ENCODE assay signal across 7 mouse cellular contexts in the genomic region with DNA sequence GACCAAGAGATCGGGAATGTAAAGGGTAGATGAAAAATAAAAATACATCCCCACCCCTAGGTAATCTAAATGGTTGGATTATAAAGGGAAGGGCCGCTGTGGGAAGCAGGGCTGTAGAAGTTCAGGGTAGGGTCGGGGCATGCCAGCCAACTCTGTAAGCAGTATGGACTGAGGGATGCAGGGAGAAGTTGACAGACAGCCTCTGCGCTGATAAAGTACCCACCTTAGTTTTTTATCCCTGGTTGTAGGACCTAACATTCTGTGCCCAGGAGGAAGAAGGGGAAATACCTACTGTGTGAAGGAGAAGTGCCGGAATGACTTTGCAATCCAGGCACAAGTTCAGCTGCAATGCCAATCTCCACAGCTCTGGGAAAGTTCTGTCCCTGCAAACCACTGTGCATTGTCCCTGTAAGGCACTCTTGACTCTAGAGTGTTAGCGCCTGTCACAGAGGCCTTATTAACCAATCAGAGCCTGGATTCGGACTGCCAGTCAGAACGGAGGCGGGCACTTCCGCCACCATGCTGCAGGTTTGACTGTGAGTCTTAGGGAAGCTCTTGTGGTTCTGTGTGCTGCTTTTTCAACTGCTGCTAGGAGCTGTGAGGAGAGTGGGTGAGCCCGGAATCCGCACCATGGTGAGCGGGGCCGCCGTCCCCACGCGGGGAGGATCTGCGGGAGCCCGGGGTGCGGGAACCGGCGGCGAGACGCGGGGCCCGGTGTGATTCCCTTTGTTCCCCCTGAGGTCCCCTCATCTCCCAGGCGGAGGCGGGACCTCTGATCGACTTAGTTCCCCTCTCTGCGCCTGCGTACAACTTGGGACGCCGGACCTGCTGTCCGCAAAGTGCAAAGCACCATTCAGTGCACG. TPM values are rescaled to one million over a fixed set of nuclear protein-coding genes. Genes with fewer than 3 reads are reported as not detected.
DNase-seq lines count a peak whose midpoint lies in the region; ATAC-seq lines count a peak whose summit lies in the region.

A gene (plus strand): TSS at position 527 of the 863 bp plus-strand sequence.

- peak; percentile 95 for DNase-seq in adrenal gland, adult 2 months
- peak; percentile 96 for DNase-seq in embryo, embryonic 11 days
- DNase-seq in gastrocnemius, postnatal 4 days (ENCODE audit: low spot score in 2 of 2): peak; percentile 85 to 95
- DNase-seq in left cerebral cortex, postnatal 36 days (ENCODE audit: low spot score in 2 of 2): peak; percentile 92 to 93
- peak; percentile 98 for DNase-seq in midbrain, embryonic 11.5 days (ENCODE audit: low spot score, missing footprints)
- peak; percentile 77 for DNase-seq in skeletal muscle tissue, adult 2 months (ENCODE audit: low read depth, low spot score)

- intact Hi-C loops in left cerebral cortex, postnatal 36 days (cut with DNase I): no loop called here

- peaks cover 29% of the 10 kb centered on the region for H3K9me3 ChIP-seq in intestine, embryonic 16.5 days (ENCODE audit: control insufficient read depth, low read length)
- H3K9me3 ChIP-seq in midbrain, embryonic 11.5 days (ENCODE audit: control insufficient read depth, low read length): peaks cover 39% of the 10 kb centered on the region

- no peaks in the 10 kb centered on the region for H3K27me3 ChIP-seq in intestine, embryonic 16.5 days (replicated peaks; ENCODE audit: control insufficient read depth, insufficient read depth, low read length)
- H3K27me3 ChIP-seq in midbrain, embryonic 11.5 days (ENCODE audit: control insufficient read depth, insufficient read depth, low read length): no peaks in the 10 kb centered on the region

- H3K4me3 ChIP-seq in intestine, embryonic 16.5 days (ENCODE audit: low read length): peak within 1 kb of the TSS; percentile 79
- H3K4me3 ChIP-seq in midbrain, embryonic 11.5 days (ENCODE audit: low read depth, low read length): peak within 1 kb of the TSS; percentile 63

- 10% methylated on average over 35 of the region's 35 CpGs for WGBS in intestine, embryonic 16.5 days
- WGBS in midbrain, embryonic 11.5 days: 9% methylated on average over 35 of the region's 35 CpGs

- H3K36me3 ChIP-seq in intestine, embryonic 16.5 days (ENCODE audit: control insufficient read depth, insufficient read depth, low read length): 0 out of 2 replicates have a peak, but pooled peaks cover 3% of the 10 kb centered on the region
- no peaks in the 10 kb centered on the region for H3K36me3 ChIP-seq in midbrain, embryonic 11.5 days (ENCODE audit: control insufficient read depth, insufficient read depth, low read length)

- peak within 1 kb of the TSS; percentile 92 for H3K9ac ChIP-seq in intestine, embryonic 16.5 days (ENCODE audit: low read depth, low read length)
- peak within 1 kb of the TSS; percentile 94 for H3K9ac ChIP-seq in midbrain, embryonic 11.5 days (ENCODE audit: low read length)

- peak within 1 kb of the TSS; percentile 98 for H3K27ac ChIP-seq in intestine, embryonic 16.5 days (ENCODE audit: low read length)
- H3K27ac ChIP-seq in midbrain, embryonic 11.5 days (ENCODE audit: low read depth, low read length): peak within 1 kb of the TSS; percentile 89

- H3K4me2 ChIP-seq in intestine, embryonic 16.5 days (ENCODE audit: low read depth, low read length): peak within 1 kb of the TSS; percentile 63
- peak within 1 kb of the TSS; percentile 39 for H3K4me2 ChIP-seq in midbrain, embryonic 11.5 days

- ATAC-seq in intestine, embryonic 16.5 days: peak; percentile 100
- peak; percentile 99 for ATAC-seq in midbrain, embryonic 11.5 days (ENCODE audit: low FRiP score)

- H3K4me1 ChIP-seq in intestine, embryonic 16.5 days (ENCODE audit: control insufficient read depth, insufficient read depth, low read length): 0 out of 2 replicates have a peak, but pooled peaks cover 5% of the 10 kb centered on the region
- H3K4me1 ChIP-seq in midbrain, embryonic 11.5 days (ENCODE audit: control insufficient read depth, insufficient read depth, low read length): no peaks in the 10 kb centered on the region

RNA-seq across cellular contexts. Expression of the gene that starts here (rescaled TPM):
- 1 to 10 TPM; 4.4 to 6.4 TPM for total RNA-seq in adrenal gland, adult 2 months (2021)
- polyA plus RNA-seq in adrenal gland, adult 2 months (2012; rRNA removed): 0.25 and 0.33 TPM in 2 replicates
- total RNA-seq in gastrocnemius, postnatal 4 days (2021): 1 to 10 TPM; 7.8 to 8.1 TPM
- polyA plus RNA-seq in intestine, embryonic 16.5 days (2015; fragmentation: Nextera tagmentation; extraction: Ambion mirVana): 9.2 and 10.7 TPM in 2 replicates
- 10 to 100 TPM in 1 of 2 experiments, 1 to 10 TPM in 1; 9.0 to 10.9 TPM for total RNA-seq in left cerebral cortex, postnatal 36 days (2021)
- 13.2 and 14.7 TPM in 2 replicates for polyA plus RNA-seq in midbrain, embryonic 11.5 days (2014; fragmentation: Nextera tagmentation; extraction: Ambion mirVana)

Comparison
In these comparisons a context has a peak if more than half of its experiments do, and no peak if none do; other contexts are left out.
1. Peak in every context shown above with its lines: DNase-seq, ATAC-seq, H3K4me3 ChIP-seq and H3K27ac ChIP-seq.